In genomic region chr17:32452482-32452881, GRCm38 (mm10) we compare ENCODE assay signal across 9 mouse cellular contexts. TPM values are rescaled to one million over a fixed set of nuclear protein-coding genes. Genes with fewer than 3 reads are reported as not detected.
A peak's percentile ranks its signal among the peaks of the same experiment; 100 is the strongest.
DNase-seq lines count a peak whose midpoint lies in the region; ATAC-seq lines count a peak whose summit lies in the region.
"Had no signal": no experiment of that assay in that cellular context is flagged by ENCODE, and none has a peak within 500 bp of the region (broad histone marks: within the 10 kb centered on the region; RNA-seq: fewer than 3 reads in every experiment).

Gene Cyp4f39 (plus strand): TSS chr17:32452723.

- ATAC-seq in heart, embryonic 12.5 days (ENCODE audit: insufficient number of reproducible peaks, low FRiP score) = no peak
- no peak for ATAC-seq in heart, embryonic 14.5 days (ENCODE audit: insufficient number of reproducible peaks, insufficient read depth, low FRiP score, low read depth)
- ATAC-seq in limb, embryonic 13.5 days (ENCODE audit: low FRiP score, low read depth) = no peak; the same call in 1 of the 2 replicates
- ATAC-seq in midbrain, embryonic 15.5 days (replicated peaks) = no peak

- DNase-seq in heart, adult 9 months (ENCODE audit: low spot score in 2 of 2) = no peak
- DNase-seq in c-Kit-positive CD71-positive TER-119-negative erythroid progenitor cells, embryonic 14.5 days (ENCODE audit: low read depth) = peak; percentile 44
- DNase-seq in urinary bladder, adult 2 months (ENCODE audit: low spot score) = peak; percentile 37
- DNase-seq in cerebellum, adult 11 months = no peak

- H3K4me2 ChIP-seq in heart, embryonic 12.5 days = peak within 1 kb of the TSS; percentile 72
- peak within 1 kb of the TSS; percentile 62 for H3K4me2 ChIP-seq in heart, embryonic 14.5 days (ENCODE audit: low read length)
- peak within 1 kb of the TSS; percentile 62 for H3K4me2 ChIP-seq in limb, embryonic 13.5 days (replicated peaks)
- peak within 1 kb of the TSS; percentile 71 for H3K4me2 ChIP-seq in midbrain, embryonic 15.5 days

- H3K27ac ChIP-seq in heart, embryonic 12.5 days (ENCODE audit: poor library complexity, severe bottlenecking) = no peak within 1 kb of the TSS
- H3K27ac ChIP-seq in heart, embryonic 14.5 days (replicated peaks in 1 of 2; ENCODE audit: control insufficient read depth in 1 of 2, insufficient read depth in 1 of 2, low read depth in 2 of 2, low read length in 2 of 2) = no peak within 1 kb of the TSS
- H3K27ac ChIP-seq in limb, embryonic 13.5 days = no peak within 1 kb of the TSS
- no peak within 1 kb of the TSS for H3K27ac ChIP-seq in midbrain, embryonic 15.5 days

- peak within 1 kb of the TSS; percentile 28 for H3K4me3 ChIP-seq in heart, embryonic 12.5 days
- peak within 1 kb of the TSS; percentile 19 to 30 for H3K4me3 ChIP-seq in heart, embryonic 14.5 days (ENCODE audit: control insufficient read depth in 1 of 2, insufficient read depth in 1 of 2, low read depth in 1 of 2, low read length in 2 of 2)
- H3K4me3 ChIP-seq in limb, embryonic 13.5 days = peak within 1 kb of the TSS; percentile 34
- H3K4me3 ChIP-seq in midbrain, embryonic 15.5 days = peak within 1 kb of the TSS; percentile 34
- H3K4me3 ChIP-seq: myocyte had no signal

- H3K4me1 ChIP-seq in heart, embryonic 12.5 days (replicated peaks) = peaks cover 5% of the 10 kb centered on the region
- peaks cover 8 to 13% of the 10 kb centered on the region in 2 experiments; a peak in 3 of 4 replicates for H3K4me1 ChIP-seq in heart, embryonic 14.5 days (ENCODE audit: control insufficient read depth in 2 of 2, insufficient read depth in 2 of 2, low read length in 2 of 2)
- H3K4me1 ChIP-seq in limb, embryonic 13.5 days = peaks cover 7% of the 10 kb centered on the region
- H3K4me1 ChIP-seq in midbrain, embryonic 15.5 days = peaks cover 8% of the 10 kb centered on the region

- 3% methylated on average over 19 of the region's 19 CpGs for WGBS in heart, embryonic 12.5 days
- 4% methylated on average over 19 of the region's 19 CpGs for WGBS in heart, embryonic 14.5 days
- 1% methylated on average over 19 of the region's 19 CpGs for WGBS in limb, embryonic 13.5 days
- under 1% methylated on average over 19 of the region's 19 CpGs for WGBS in midbrain, embryonic 15.5 days

- no peaks in the 10 kb centered on the region for H3K36me3 ChIP-seq in heart, embryonic 12.5 days
- H3K36me3 ChIP-seq in heart, embryonic 14.5 days (ENCODE audit: control insufficient read depth, insufficient read depth, low read length) = no peaks in the 10 kb centered on the region
- no peaks in the 10 kb centered on the region for H3K36me3 ChIP-seq in limb, embryonic 13.5 days
- H3K36me3 ChIP-seq in midbrain, embryonic 15.5 days (replicated peaks) = no peaks in the 10 kb centered on the region

- peaks cover under 1% of the 10 kb centered on the region; the same call in 1 of the 2 replicates for H3K9me3 ChIP-seq in heart, embryonic 12.5 days (replicated peaks)
- H3K9me3 ChIP-seq in heart, embryonic 14.5 days (ENCODE audit: control insufficient read depth, low read length) = peaks cover 4% of the 10 kb centered on the region; the same call in 1 of the 2 replicates
- 0 out of 2 replicates have a peak, but pooled peaks cover 2% of the 10 kb centered on the region for H3K9me3 ChIP-seq in limb, embryonic 13.5 days
- no peaks in the 10 kb centered on the region for H3K9me3 ChIP-seq in midbrain, embryonic 15.5 days

- peaks cover 41% of the 10 kb centered on the region for H3K27me3 ChIP-seq in heart, embryonic 12.5 days (replicated peaks)
- peaks cover 25% of the 10 kb centered on the region for H3K27me3 ChIP-seq in heart, embryonic 14.5 days (ENCODE audit: control insufficient read depth, insufficient read depth, low read length)
- H3K27me3 ChIP-seq in limb, embryonic 13.5 days = peaks cover 23% of the 10 kb centered on the region
- peaks cover 2% of the 10 kb centered on the region; the same call in 1 of the 2 replicates for H3K27me3 ChIP-seq in midbrain, embryonic 15.5 days (replicated peaks)

- peak within 1 kb of the TSS; percentile 32; the same call in 1 of the 2 replicates for H3K9ac ChIP-seq in heart, embryonic 12.5 days
- H3K9ac ChIP-seq in heart, embryonic 14.5 days (ENCODE audit: low read length) = peak within 1 kb of the TSS; percentile 41; the same call in 1 of the 2 replicates
- peak within 1 kb of the TSS; percentile 55 for H3K9ac ChIP-seq in limb, embryonic 13.5 days
- H3K9ac ChIP-seq in midbrain, embryonic 15.5 days = peak within 1 kb of the TSS; percentile 25; the same call in 1 of the 2 replicates

RNA-seq across cellular contexts. Expression of gene Cyp4f39, which starts in this region (rescaled TPM):
- polyA plus RNA-seq in heart, embryonic 12.5 days (2016; fragmentation: Nextera tagmentation; extraction: Ambion mirVana) = 0.26 and 0.42 TPM in 2 replicates
- polyA plus RNA-seq in heart, embryonic 14.5 days (2014; fragmentation: Nextera tagmentation; extraction: Ambion mirVana) = 0.42 and 0.74 TPM in 2 replicates
- 0.79 and 1.9 TPM in 2 replicates for polyA plus RNA-seq in limb, embryonic 13.5 days (2015; fragmentation: Nextera tagmentation; extraction: Ambion mirVana)
- polyA plus RNA-seq in midbrain, embryonic 15.5 days (2015; fragmentation: Nextera tagmentation; extraction: Ambion mirVana) = 0.84 and 1.5 TPM in 2 replicates
- 8.8 and 9.2 TPM in 2 replicates for polyA plus RNA-seq in urinary bladder, adult 2 months (2012; rRNA removed)

Comparison
In these comparisons a context has a peak if more than half of its experiments do, and no peak if none do; other contexts are left out.
1. DNase-seq: peak in c-Kit-positive CD71-positive TER-119-negative erythroid progenitor cells, embryonic 14.5 days (single experiment) and urinary bladder, adult 2 months (single experiment); none in heart, adult 9 months (0 of 2) and cerebellum, adult 11 months (single experiment).
2. Peak in every context shown above with its lines, with median percentiles within 50 percentile points of each other: H3K4me2 ChIP-seq, H3K4me3 ChIP-seq and H3K9ac ChIP-seq.